10 mouse cellular contexts compared by ENCODE assay signal in the genomic region with DNA sequence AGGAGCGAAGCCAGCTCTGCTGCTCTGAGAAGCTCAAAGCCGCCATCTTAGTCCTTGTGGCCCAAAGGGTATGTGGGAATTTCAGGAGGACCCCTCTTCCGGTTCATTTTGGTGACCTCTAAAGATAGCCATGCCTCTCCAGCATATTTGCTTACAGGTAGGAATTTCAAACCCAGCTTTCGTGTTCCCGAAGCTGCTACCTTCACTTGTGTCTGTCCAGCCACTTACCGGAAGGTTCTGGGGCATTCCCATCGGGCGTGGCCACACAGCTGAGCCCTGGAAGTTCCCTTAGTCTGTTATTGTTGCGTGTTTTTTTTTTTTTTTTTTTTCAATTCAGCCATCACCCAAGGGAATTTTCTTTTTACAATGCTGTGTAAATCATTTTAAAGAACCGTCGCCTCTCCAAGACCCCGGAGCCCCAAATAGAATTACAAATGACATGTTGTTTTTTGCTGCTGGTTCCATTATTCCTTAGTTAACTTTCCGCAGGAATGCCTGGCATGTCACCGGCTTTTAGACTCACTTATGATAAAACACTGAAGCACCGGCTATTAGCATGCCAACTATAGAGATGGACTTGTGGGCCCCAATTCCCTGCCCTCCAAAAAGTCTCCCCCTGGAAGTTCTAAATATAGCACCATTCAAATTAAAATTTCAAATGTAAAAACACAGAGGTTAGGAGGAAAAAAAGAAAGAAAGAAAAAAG. TPM values are rescaled to one million over a fixed set of nuclear protein-coding genes. Genes with fewer than 3 reads are reported as not detected.
A peak's percentile ranks its signal among the peaks of the same experiment; 100 is the strongest.
DNase-seq lines count a peak whose midpoint lies in the region; ATAC-seq and TF ChIP-seq lines count a peak whose summit lies in the region.
"Had no signal": no experiment of that assay in that cellular context is flagged by ENCODE, and none has a peak within 500 bp of the region (broad histone marks: within the 10 kb centered on the region; RNA-seq: fewer than 3 reads in every experiment).

No protein-coding gene starts in this region.

- H3K27me3 ChIP-seq in limb, embryonic 12.5 days = peaks cover 19% of the 10 kb centered on the region
- peaks cover 24% of the 10 kb centered on the region for H3K27me3 ChIP-seq in limb, embryonic 10.5 days (ENCODE audit: low read depth, poor library complexity, severe bottlenecking)
- H3K27me3 ChIP-seq in forebrain, postnatal 0 days (ENCODE audit: insufficient read depth, low read length) = no peaks in the 10 kb centered on the region
- peaks cover 9% of the 10 kb centered on the region; the same call in 1 of the 2 replicates for H3K27me3 ChIP-seq in kidney, embryonic 15.5 days
- H3K27me3 ChIP-seq in stomach, embryonic 14.5 days (ENCODE audit: control insufficient read depth, insufficient read depth, low read length) = no peaks in the 10 kb centered on the region

- peaks cover 12% of the 10 kb centered on the region for H3K4me1 ChIP-seq in limb, embryonic 12.5 days (replicated peaks)
- peaks cover 6% of the 10 kb centered on the region; the same call in 1 of the 2 replicates for H3K4me1 ChIP-seq in limb, embryonic 10.5 days
- no peaks in the 10 kb centered on the region; the same call in 1 of the 2 replicates for H3K4me1 ChIP-seq in forebrain, postnatal 0 days (ENCODE audit: insufficient read depth)
- H3K4me1 ChIP-seq in kidney, embryonic 15.5 days = peaks cover 43% of the 10 kb centered on the region
- peaks cover 6% of the 10 kb centered on the region; the same call in 1 of the 2 replicates for H3K4me1 ChIP-seq in stomach, embryonic 14.5 days (ENCODE audit: control insufficient read depth, insufficient read depth, low read length)
- H3K4me1 ChIP-seq: megakaryocyte, embryonic 14.5 days had no signal

- no peak for TF ChIP-seq CTCF in forebrain, postnatal 0 days (IDR thresholded peaks at IDR 0.05; ENCODE audit: low read depth)

- no peak; the same call in 1 of the 2 replicates for ATAC-seq in limb, embryonic 12.5 days (ENCODE audit: insufficient number of reproducible peaks, insufficient read depth, low FRiP score, low TSS enrichment, low read depth)
- ATAC-seq in forebrain, postnatal 0 days = no peak; the same call in 1 of the 2 replicates
- 0 out of 2 replicates have a peak, but pooled peaks have one; percentile 20 for ATAC-seq in kidney, embryonic 15.5 days (replicated peaks; ENCODE audit: low FRiP score)
- no peak for ATAC-seq in stomach, embryonic 14.5 days (ENCODE audit: insufficient number of reproducible peaks, insufficient read depth, low FRiP score, low read depth)

- no peaks in the 10 kb centered on the region for H3K9me3 ChIP-seq in limb, embryonic 12.5 days
- H3K9me3 ChIP-seq in limb, embryonic 10.5 days (replicated peaks) = no peaks in the 10 kb centered on the region
- no peaks in the 10 kb centered on the region for H3K9me3 ChIP-seq in forebrain, postnatal 0 days (ENCODE audit: low read length)
- H3K9me3 ChIP-seq in kidney, embryonic 15.5 days (replicated peaks) = no peaks in the 10 kb centered on the region
- no peaks in the 10 kb centered on the region for H3K9me3 ChIP-seq in stomach, embryonic 14.5 days (ENCODE audit: control insufficient read depth, low read depth, low read length)
- H3K9me3 ChIP-seq: megakaryocyte, embryonic 14.5 days had no signal

- no peak for DNase-seq in limb, embryonic 10.5 days (ENCODE audit: low spot score)
- DNase-seq in forebrain, postnatal 0 days = peak; percentile 14
- DNase-seq in left cerebral cortex, adult 11 months (ENCODE audit: low spot score) = no peak
- no peak for DNase-seq in adrenal gland, postnatal 10 days
- DNase-seq in retina, embryonic 14.5 days (ENCODE audit: low spot score) = no peak
- DNase-seq: cerebellum, adult 11 months had no signal

- H3K4me2 ChIP-seq in limb, embryonic 12.5 days = no peak overlapping the region
- no peak overlapping the region for H3K4me2 ChIP-seq in forebrain, postnatal 0 days (ENCODE audit: low read depth)
- H3K4me2 ChIP-seq in kidney, embryonic 15.5 days = peak overlapping the region; percentile 49
- no peak overlapping the region for H3K4me2 ChIP-seq in stomach, embryonic 14.5 days (replicated peaks; ENCODE audit: low read depth, low read length)

- H3K4me3 ChIP-seq in limb, embryonic 12.5 days (replicated peaks) = no peak overlapping the region
- no peak overlapping the region for H3K4me3 ChIP-seq in limb, embryonic 10.5 days
- H3K4me3 ChIP-seq in forebrain, postnatal 0 days (ENCODE audit: low read depth, low read length) = no peak overlapping the region
- H3K4me3 ChIP-seq in kidney, embryonic 15.5 days (replicated peaks) = peak overlapping the region; percentile 12; the same call in 1 of the 2 replicates
- no peak overlapping the region for H3K4me3 ChIP-seq in stomach, embryonic 14.5 days (ENCODE audit: low read depth, low read length)
- H3K4me3 ChIP-seq: megakaryocyte, embryonic 14.5 days had no signal

- H3K9ac ChIP-seq in limb, embryonic 12.5 days (replicated peaks) = no peak overlapping the region
- H3K9ac ChIP-seq in forebrain, postnatal 0 days = no peak overlapping the region
- no peak overlapping the region for H3K9ac ChIP-seq in kidney, embryonic 15.5 days
- no peak overlapping the region for H3K9ac ChIP-seq in stomach, embryonic 14.5 days (replicated peaks; ENCODE audit: low read depth, low read length)

- WGBS in limb, embryonic 12.5 days = 69% methylated on average over 15 of the region's 15 CpGs
- WGBS in limb, embryonic 10.5 days = 86% methylated on average over 15 of the region's 15 CpGs
- 31% methylated on average over 15 of the region's 15 CpGs for WGBS in forebrain, postnatal 0 days
- WGBS in kidney, embryonic 15.5 days = 34% methylated on average over 15 of the region's 15 CpGs
- WGBS in stomach, embryonic 14.5 days = 58% methylated on average over 15 of the region's 15 CpGs

- H3K36me3 ChIP-seq in limb, embryonic 12.5 days = no peaks in the 10 kb centered on the region
- H3K36me3 ChIP-seq in limb, embryonic 10.5 days = no peaks in the 10 kb centered on the region
- no peaks in the 10 kb centered on the region for H3K36me3 ChIP-seq in forebrain, postnatal 0 days (ENCODE audit: insufficient read depth)
- H3K36me3 ChIP-seq in kidney, embryonic 15.5 days = no peaks in the 10 kb centered on the region
- H3K36me3 ChIP-seq in stomach, embryonic 14.5 days (ENCODE audit: control insufficient read depth, insufficient read depth, low read length) = no peaks in the 10 kb centered on the region

- peak overlapping the region; percentile 59 for H3K27ac ChIP-seq in limb, embryonic 12.5 days
- no peak overlapping the region for H3K27ac ChIP-seq in limb, embryonic 10.5 days
- peak overlapping the region; percentile 59; the same call in 1 of the 2 replicates for H3K27ac ChIP-seq in forebrain, postnatal 0 days (ENCODE audit: low read depth, low read length)
- H3K27ac ChIP-seq in kidney, embryonic 15.5 days = peak overlapping the region; percentile 93
- H3K27ac ChIP-seq in stomach, embryonic 14.5 days (ENCODE audit: low read length) = peak overlapping the region; percentile 76

RNA-seq across cellular contexts. Expression of a gene that starts 5.1 kb away (rescaled TPM):
- 5.8 and 6.2 TPM in 2 replicates for polyA plus RNA-seq in limb, embryonic 12.5 days (2016; fragmentation: Nextera tagmentation; extraction: Ambion mirVana)
- polyA plus RNA-seq in limb, embryonic 10.5 days (2016; fragmentation: Nextera tagmentation; extraction: Ambion mirVana) = 3.1 and 3.3 TPM in 2 replicates
- 5.2 and 5.8 TPM in 2 replicates for total RNA-seq in forebrain, postnatal 0 days (2014; rRNA removed)
- polyA plus RNA-seq in forebrain, postnatal 0 days (2015; fragmentation: Nextera tagmentation; extraction: Ambion mirVana) = 2.8 and 4.4 TPM in 2 replicates
- polyA plus RNA-seq in kidney, embryonic 15.5 days (2015; fragmentation: Nextera tagmentation; extraction: Ambion mirVana) = 42.3 and 43.8 TPM in 2 replicates
- polyA plus RNA-seq in stomach, embryonic 14.5 days (2014; fragmentation: Nextera tagmentation; extraction: Ambion mirVana) = 14.3 and 15.2 TPM in 2 replicates
- 1 to 10 TPM; 1.9 to 3.2 TPM for total RNA-seq in adrenal gland, postnatal 10 days (2021)
